Mouse (Mus musculus): ENCODE data around the gene Trmt1. TPM values are rescaled to one million over a fixed set of nuclear protein-coding genes. Genes with fewer than 3 reads are reported as not detected.
A peak's percentile ranks its signal among the peaks of the same experiment; 100 is the strongest.

Trmt1 gene
- polyA plus RNA-seq, 1 experiment from 2014 or later = 71.2 TPM

DNA sequence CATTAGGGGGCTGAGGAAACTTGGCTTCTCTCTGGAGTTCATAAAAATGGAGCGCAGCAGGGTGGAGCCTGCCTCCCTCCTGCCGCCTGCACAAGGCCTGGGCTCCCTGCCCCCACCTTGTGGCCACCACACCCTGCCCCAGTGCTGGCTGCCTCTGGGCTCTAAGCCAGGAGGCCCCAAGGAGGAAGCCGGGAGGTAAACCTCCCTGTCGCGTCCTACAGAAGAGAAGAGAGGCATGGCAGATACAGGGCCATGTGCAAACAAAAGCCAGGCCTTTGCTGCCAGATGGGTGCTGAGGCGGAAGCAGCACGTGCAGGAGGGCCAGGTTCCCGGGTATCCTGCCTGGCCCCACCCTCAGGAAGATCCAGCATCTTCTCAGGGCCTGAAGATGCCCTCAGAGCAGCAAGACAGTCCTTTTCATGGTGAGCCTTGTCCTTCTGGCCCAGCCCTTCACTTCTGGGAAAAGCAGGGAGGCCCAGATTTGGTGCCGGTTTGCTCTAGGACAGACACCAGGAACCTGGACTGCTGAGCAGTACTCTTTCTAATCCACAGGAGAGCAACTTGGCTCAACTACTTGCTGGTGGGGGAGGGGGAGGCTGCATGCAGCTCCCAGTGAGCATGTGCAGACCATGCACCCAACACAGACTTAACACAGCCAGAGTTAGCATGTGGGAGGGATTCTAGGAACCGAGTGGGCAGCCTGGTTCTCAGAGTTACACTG lies 36.9 kb downstream of the Trmt1 start, which contains the start of gene G430095P16Rik:
G430095P16Rik (plus strand) TSS at position 158 of the 721 bp plus-strand sequence.
- peak; percentile 77 for DNase-seq (ENCODE audit: low spot score)
- Histone ChIP-seq H3K27me3 (replicated peaks; ENCODE audit: low read depth, poor library complexity, severe bottlenecking) (peaks cover 100% of the 10 kb centered on the region), H3K36me3 (replicated peaks) (no peaks in the 10 kb centered on the region), H3K27ac (replicated peaks) (peak within 1 kb of the TSS; percentile 91), H3K4me3 (peak within 1 kb of the TSS; percentile 41), H3K4me1 (peaks cover 58% of the 10 kb centered on the region), H3K9me3 (no peaks in the 10 kb centered on the region)
- 16% methylated on average over 10 of the region's 10 CpGs for WGBS

DNA sequence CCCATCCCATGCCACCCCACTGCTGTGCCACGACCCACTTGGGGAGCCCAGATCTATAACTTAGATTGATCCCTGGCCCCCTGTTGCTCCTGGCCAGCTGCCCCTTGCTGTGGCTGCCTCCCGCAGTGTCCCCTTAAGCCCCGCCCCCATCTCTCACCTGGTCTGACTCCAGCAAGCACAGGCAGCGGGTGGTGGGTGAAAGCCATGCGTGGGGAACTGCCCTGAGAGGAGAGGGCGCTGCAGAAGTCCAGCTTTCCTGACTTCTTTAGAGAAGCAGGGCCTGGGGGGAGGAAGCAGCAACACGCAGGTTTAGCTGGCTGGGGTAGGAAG lies 37.4 kb downstream of the Trmt1 start:
- Histone ChIP-seq H3K4me1 (peaks cover 61% of the 10 kb centered on the region), H3K27me3 (replicated peaks; ENCODE audit: low read depth, poor library complexity, severe bottlenecking) (peaks cover 100% of the 10 kb centered on the region), H3K4me3 (peak overlapping the region; percentile 41), H3K27ac (replicated peaks) (peak overlapping the region; percentile 91), H3K36me3 (replicated peaks) (no peaks in the 10 kb centered on the region), H3K9me3 (no peaks in the 10 kb centered on the region)
- WGBS = 21% methylated on average over 7 of the region's 7 CpGs
- DNase-seq (ENCODE audit: low spot score) = no peak

DNA sequence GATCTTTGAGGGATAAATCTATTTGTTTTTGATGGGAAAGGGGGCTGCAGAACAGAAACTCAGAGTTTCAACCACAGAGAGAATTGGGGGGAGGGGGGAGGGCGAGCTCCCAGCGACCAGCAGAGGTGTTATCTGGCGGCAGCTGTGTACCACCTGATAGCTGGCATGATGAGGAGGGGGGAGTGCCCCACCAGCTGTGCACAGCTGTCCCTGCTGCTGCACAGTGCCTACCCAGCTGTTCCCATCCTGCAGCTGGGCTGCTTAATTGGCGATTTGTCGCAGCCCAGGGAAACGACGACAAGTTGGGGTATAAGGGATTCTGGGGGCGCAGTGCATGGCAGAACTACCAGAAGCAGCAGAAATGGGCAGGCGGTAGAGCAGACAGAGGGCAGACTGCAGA lies 38.6 kb downstream of the Trmt1 start:
- Histone ChIP-seq H3K27me3 (replicated peaks; ENCODE audit: low read depth, poor library complexity, severe bottlenecking) (peaks cover 100% of the 10 kb centered on the region), H3K4me3 (peak overlapping the region; percentile 41; the same call in 1 of the 2 replicates), H3K36me3 (replicated peaks) (no peaks in the 10 kb centered on the region), H3K4me1 (peaks cover 60% of the 10 kb centered on the region), H3K27ac (replicated peaks) (peak overlapping the region; percentile 91), H3K9me3 (no peaks in the 10 kb centered on the region)
- 52% methylated on average over 9 of the region's 9 CpGs for WGBS
- DNase-seq (ENCODE audit: low spot score) = no peak

DNA sequence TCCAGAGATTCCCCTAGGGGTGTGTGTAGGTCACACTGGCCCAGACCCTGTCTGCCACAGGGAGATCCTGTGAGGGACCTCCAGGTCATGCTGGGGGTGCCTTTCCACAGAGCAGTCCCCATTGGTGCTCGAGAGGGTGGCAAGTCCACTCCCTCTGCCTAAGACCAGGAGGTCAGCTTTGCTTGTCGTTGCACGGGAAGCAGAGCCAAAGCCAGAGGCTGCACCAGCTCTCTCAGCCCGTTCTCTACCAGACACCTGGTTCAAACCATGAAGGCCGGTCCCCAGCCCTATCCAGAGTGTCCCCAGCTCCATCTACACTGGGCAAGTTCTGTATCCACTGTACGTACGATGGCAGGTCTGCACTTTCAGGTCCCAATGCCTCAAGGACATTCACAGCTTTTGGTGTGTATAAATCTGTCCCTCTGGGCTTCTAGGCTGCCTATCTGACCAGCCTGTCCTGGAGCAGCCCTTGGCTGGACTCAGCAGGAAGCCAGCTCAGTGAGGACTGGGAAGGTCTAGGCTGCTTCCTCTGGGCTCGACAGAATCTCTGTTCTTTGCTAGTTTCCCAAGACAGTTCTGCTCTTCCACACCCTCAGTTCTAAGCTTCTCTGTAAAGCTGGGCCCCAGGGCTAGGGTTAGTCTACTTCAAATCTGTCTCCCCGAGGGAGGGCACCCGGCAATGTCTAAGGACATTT lies 39.3 kb downstream of the Trmt1 start:
- Histone ChIP-seq H3K4me3 (peak overlapping the region; percentile 2; the same call in 1 of the 2 replicates), H3K4me1 (peaks cover 63% of the 10 kb centered on the region), H3K9me3 (no peaks in the 10 kb centered on the region), H3K36me3 (replicated peaks) (no peaks in the 10 kb centered on the region), H3K27ac (replicated peaks) (peak overlapping the region; percentile 91), H3K27me3 (replicated peaks; ENCODE audit: low read depth, poor library complexity, severe bottlenecking) (peaks cover 100% of the 10 kb centered on the region)
- no peak for DNase-seq (ENCODE audit: low spot score)
- 56% methylated on average over 10 of the region's 10 CpGs for WGBS

DNA sequence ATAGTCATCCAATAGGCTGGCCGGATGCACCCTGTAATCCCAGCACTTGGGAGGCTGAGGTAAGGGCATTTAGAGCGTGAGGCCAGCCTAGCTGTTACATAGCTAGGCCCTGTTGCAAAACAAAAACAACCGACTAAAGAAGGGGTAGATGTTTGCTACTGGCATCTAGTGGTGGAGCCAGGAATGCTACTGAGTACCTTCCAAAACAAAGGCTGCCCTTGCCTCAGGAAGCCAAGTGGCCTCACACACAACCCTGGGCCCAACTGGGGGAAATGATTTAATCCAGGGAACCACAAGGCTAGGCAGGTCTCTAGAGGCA lies 39.8 kb downstream of the Trmt1 start:
- DNase-seq (ENCODE audit: low spot score) = no peak
- WGBS = 14% methylated on average over 3 of the region's 3 CpGs
- H3K36me3 ChIP-seq (replicated peaks) = no peaks in the 10 kb centered on the region
- no peak overlapping the region for H3K4me3 ChIP-seq
- no peaks in the 10 kb centered on the region for H3K9me3 ChIP-seq
- peaks cover 100% of the 10 kb centered on the region for H3K27me3 ChIP-seq (replicated peaks; ENCODE audit: low read depth, poor library complexity, severe bottlenecking)
- peaks cover 68% of the 10 kb centered on the region for H3K4me1 ChIP-seq
- peak overlapping the region; percentile 25 for H3K27ac ChIP-seq (replicated peaks)

DNA sequence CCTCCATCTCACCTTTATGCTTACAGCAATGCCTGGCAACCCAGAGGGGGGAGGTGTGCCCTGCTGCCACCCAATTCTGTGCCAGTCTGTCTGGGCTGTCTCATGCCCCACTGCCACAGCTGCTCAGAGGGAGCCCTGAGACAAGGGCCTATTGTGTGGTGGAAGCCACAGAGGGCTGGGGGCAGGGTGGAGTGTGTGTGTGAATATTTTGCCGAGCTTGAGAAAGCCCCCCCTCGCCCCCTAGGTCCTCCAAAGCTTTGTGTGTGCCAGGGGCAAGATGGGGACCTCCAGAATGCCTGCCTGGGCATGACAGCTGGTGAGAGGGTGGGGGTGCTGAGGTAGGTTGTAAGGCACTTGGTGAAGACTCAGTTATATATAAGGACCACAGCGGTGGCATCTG lies 42.4 kb downstream of the Trmt1 start:
- no peaks in the 10 kb centered on the region for H3K9me3 ChIP-seq
- WGBS = 64% methylated on average over 3 of the region's 3 CpGs
- no peak for DNase-seq (ENCODE audit: low spot score)
- no peak overlapping the region; the same call in 1 of the 2 replicates for H3K27ac ChIP-seq (replicated peaks)
- no peak overlapping the region for H3K4me3 ChIP-seq
- H3K4me1 ChIP-seq = peaks cover 70% of the 10 kb centered on the region
- H3K36me3 ChIP-seq (replicated peaks) = no peaks in the 10 kb centered on the region
- H3K27me3 ChIP-seq (replicated peaks; ENCODE audit: low read depth, poor library complexity, severe bottlenecking) = peaks cover 100% of the 10 kb centered on the region

DNA sequence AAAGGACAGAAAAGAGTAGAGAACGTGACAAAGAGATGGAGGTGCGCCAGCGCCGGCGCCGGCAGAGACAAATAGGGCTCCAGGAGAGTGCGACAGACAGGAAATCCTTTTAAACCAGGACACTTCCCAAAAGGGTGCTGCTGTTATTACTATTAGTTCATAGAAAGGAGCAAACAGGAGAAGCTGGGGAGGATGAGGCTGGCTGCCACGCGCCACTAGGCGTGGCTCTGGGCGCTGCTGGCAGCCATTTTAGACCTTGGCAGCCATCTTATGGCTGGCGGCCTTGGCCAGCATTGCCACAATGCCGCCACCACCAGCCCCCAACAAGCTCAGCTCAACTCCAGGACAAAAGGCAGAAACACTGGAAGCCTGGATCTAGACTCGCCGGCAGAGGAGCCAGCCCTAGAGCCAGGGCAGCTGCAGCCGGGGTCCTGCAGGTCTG lies 43.8 kb downstream of the Trmt1 start:
- Histone ChIP-seq H3K9me3 (no peaks in the 10 kb centered on the region), H3K4me3 (no peak overlapping the region), H3K27ac (replicated peaks) (peak overlapping the region; percentile 79), H3K36me3 (replicated peaks) (no peaks in the 10 kb centered on the region), H3K27me3 (replicated peaks; ENCODE audit: low read depth, poor library complexity, severe bottlenecking) (peaks cover 100% of the 10 kb centered on the region), H3K4me1 (peaks cover 62% of the 10 kb centered on the region)
- no peak for DNase-seq (ENCODE audit: low spot score)
- 92% methylated on average over 16 of the region's 16 CpGs for WGBS

DNA sequence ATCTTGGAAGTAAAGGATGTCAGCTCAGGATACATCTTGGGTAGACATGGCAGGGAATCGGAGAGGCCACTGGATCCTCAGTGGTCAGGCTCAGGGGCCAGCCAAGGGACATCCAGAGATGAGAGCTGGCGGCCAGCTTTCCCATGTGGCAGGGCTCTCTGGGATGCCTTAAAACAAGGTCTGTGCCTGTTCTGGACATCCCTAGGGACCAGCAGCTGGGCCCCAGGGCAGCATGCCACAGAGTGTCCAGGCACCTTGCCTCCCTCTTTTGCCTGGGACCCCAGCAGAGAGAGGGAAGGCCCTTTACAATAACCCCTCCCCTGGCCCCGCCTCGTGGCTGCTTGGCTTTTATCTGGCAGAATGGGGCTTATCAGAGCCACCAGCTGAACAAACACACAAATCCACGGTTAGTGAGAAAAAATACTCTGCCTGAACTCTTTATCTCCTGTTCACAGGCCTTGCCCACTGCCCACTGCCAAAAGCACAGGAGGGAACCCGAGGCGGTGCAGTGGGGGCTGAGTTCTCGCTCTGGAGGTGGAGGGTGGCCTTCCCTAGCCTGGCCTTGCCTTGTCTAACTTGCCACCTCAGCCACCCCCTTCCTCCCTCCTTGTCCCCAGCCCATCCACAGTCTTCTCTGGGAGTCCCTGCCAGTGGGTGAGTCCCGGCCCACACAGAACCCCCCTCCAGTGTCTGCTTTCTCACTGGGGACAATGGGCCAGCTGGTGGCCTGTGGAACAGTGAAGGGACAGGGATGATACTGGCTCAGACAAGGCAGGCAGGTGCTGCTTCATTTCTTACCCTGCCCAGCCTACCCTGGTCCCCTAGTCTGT lies 44.6 kb downstream of the Trmt1 start:
- no peak overlapping the region for H3K4me3 ChIP-seq
- WGBS = 44% methylated on average over 9 of the region's 9 CpGs
- no peak for DNase-seq (ENCODE audit: low spot score)
- no peaks in the 10 kb centered on the region for H3K36me3 ChIP-seq (replicated peaks)
- H3K9me3 ChIP-seq = no peaks in the 10 kb centered on the region
- H3K4me1 ChIP-seq = peaks cover 62% of the 10 kb centered on the region
- peak overlapping the region; percentile 79 for H3K27ac ChIP-seq (replicated peaks)
- H3K27me3 ChIP-seq (replicated peaks; ENCODE audit: low read depth, poor library complexity, severe bottlenecking) = peaks cover 100% of the 10 kb centered on the region

DNA sequence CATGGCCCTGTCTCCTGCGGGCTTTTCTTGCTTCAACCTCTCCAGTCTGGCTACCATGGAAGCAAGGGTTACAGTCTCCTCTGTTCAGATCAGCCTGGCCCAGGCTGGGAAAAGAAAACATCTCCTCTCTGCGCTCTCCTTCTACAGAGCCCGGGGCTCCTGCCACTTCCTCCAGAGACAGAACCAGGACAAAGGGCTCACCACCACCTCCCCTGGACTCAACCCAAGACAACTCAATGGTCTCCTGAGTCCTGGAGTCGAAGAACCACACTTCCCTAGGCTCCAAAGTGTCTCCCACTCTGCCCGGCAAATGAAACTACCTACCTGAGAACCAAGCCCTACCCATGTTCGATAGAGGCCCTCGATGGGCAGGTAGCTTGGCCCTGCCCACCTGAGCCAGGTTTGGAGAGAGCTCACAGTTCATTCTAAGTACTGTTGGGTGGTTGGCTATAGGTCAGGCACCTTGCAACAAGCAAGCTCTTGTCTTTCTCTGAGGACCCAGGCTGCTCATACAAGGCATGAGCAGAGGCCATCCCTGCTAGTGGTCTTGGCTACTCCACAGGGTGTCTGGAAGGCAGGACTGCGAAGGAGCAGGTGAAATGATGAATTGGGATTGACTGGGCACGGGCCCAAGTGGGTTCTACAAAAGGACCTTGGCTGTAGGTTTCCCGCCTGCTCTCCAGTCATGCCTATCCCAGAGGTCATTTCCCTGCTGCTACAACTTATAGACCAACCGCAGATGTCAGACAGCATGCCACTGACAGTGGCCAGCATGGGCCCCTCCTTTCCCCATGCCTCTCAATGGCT lies 45.5 kb downstream of the Trmt1 start:
- 69% methylated on average over 11 of the region's 11 CpGs for WGBS
- H3K36me3 ChIP-seq (replicated peaks) = no peaks in the 10 kb centered on the region
- H3K4me1 ChIP-seq = peaks cover 64% of the 10 kb centered on the region
- no peaks in the 10 kb centered on the region for H3K9me3 ChIP-seq
- H3K27me3 ChIP-seq (replicated peaks; ENCODE audit: low read depth, poor library complexity, severe bottlenecking) = peaks cover 100% of the 10 kb centered on the region
- H3K27ac ChIP-seq (replicated peaks) = peak overlapping the region; percentile 79
- H3K4me3 ChIP-seq = no peak overlapping the region
- DNase-seq (ENCODE audit: low spot score) = no peak

DNA sequence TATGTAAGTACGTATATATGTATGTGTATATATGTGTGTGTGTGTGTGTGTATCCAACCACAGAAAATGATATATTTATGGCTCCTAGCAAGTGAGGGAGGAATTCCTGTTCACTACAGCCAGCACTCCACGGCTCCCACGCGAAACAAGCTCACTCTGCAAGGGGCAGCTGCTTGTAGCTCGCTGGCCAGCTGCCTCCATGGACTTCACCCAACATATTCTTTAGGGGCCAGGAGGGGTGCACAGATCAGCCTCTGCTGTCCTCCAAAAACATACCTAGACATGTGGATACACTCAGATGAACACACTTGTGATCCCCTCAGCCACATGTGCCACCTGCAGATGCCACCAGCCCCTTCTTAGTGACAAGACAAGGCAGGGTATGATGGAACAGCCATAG lies 46.4 kb downstream of the Trmt1 start:
- peak overlapping the region; percentile 79 for H3K27ac ChIP-seq (replicated peaks)
- H3K9me3 ChIP-seq = no peaks in the 10 kb centered on the region
- 0 out of 2 replicates have a peak overlapping the region, but pooled peaks have one; percentile 26 for H3K4me3 ChIP-seq
- DNase-seq (ENCODE audit: low spot score) = no peak
- WGBS = 76% methylated on average over 5 of the region's 5 CpGs
- peaks cover 100% of the 10 kb centered on the region for H3K27me3 ChIP-seq (replicated peaks; ENCODE audit: low read depth, poor library complexity, severe bottlenecking)
- H3K4me1 ChIP-seq = peaks cover 67% of the 10 kb centered on the region
- no peaks in the 10 kb centered on the region for H3K36me3 ChIP-seq (replicated peaks)

DNA sequence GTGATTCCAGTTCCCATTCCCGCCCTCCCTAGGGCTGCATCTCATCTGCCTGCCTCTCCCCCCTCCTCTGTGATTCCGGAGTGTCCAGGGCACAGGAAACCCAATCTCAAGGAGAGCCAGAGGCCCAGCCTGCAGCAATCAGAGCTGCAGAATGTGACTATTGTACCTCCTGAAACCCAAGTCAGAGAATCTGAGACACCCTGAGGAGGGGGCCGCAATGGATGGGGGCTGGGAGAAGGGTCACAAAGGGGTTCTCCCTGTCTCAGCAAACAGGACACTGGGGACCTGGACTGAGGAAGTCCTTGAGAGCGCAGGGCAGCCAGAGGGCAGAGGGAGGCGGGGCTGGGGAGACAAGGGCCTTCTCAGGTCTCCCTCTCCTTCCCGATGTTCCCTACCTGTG lies 46.9 kb downstream of the Trmt1 start:
- peak; percentile 60 for DNase-seq (ENCODE audit: low spot score)
- Histone ChIP-seq H3K36me3 (replicated peaks) (no peaks in the 10 kb centered on the region), H3K4me3 (peak overlapping the region; percentile 26; the same call in 1 of the 2 replicates), H3K27ac (replicated peaks) (peak overlapping the region; percentile 79), H3K27me3 (replicated peaks; ENCODE audit: low read depth, poor library complexity, severe bottlenecking) (peaks cover 100% of the 10 kb centered on the region), H3K9me3 (no peaks in the 10 kb centered on the region), H3K4me1 (peaks cover 72% of the 10 kb centered on the region)
- WGBS = 22% methylated on average over 6 of the region's 6 CpGs

DNA sequence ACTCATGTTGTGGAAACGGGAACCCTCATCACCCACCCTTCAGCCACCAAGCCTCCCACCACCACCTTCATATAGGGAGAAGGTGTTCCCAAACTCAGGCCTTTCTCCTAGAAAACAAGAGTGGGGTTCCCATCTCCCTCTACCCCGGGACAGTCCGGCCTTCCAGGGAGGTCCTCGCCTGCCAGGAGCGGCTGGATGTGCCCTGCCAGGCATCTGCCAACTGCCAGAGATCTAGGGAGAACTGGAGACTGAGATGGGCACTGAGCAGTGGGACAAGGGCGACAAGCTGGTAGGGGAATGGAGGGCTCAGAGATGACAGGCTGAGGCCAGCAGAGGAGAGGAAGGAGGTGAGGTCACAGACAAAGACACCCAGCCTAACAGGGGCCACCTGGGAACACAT lies 47.9 kb downstream of the Trmt1 start:
- H3K9me3 ChIP-seq = no peaks in the 10 kb centered on the region
- peak overlapping the region; percentile 22; the same call in 1 of the 2 replicates for H3K27ac ChIP-seq (replicated peaks)
- peaks cover 77% of the 10 kb centered on the region for H3K4me1 ChIP-seq
- peaks cover 100% of the 10 kb centered on the region for H3K27me3 ChIP-seq (replicated peaks; ENCODE audit: low read depth, poor library complexity, severe bottlenecking)
- H3K4me3 ChIP-seq = no peak overlapping the region
- DNase-seq (ENCODE audit: low spot score) = no peak
- H3K36me3 ChIP-seq (replicated peaks) = no peaks in the 10 kb centered on the region
- WGBS = 88% methylated on average over 6 of the region's 6 CpGs
